Mouse (Mus musculus) layer of hippocampus, adult 8-10 months (tissue): ENCODE data around the gene BC004004. TPM values are rescaled to one million over a fixed set of nuclear protein-coding genes. Genes with fewer than 3 reads are reported as not detected.
"Not testable (repeated sequence)": the region's sequence is repeated elsewhere in the genome, so short reads cannot be mapped to it uniquely, and the experiment has no call there.

Experiments used
- DNase-seq, 2 experiments: peaks; one replicate each; pipeline ENCODE4 v3.0.0; 2022; ENCODE audit warnings: low spot score in 2 of 2
- total RNA-seq, 4 experiments: library from RNA; stranded (reverse); gene quantifications; 2 replicates each; pipeline ENCODE4 v1.2.4; 2022

BC004004 gene
- total RNA-seq, 4 experiments from 2014 or later = 85.3 to 108 (median 90.5) TPM

DNA sequence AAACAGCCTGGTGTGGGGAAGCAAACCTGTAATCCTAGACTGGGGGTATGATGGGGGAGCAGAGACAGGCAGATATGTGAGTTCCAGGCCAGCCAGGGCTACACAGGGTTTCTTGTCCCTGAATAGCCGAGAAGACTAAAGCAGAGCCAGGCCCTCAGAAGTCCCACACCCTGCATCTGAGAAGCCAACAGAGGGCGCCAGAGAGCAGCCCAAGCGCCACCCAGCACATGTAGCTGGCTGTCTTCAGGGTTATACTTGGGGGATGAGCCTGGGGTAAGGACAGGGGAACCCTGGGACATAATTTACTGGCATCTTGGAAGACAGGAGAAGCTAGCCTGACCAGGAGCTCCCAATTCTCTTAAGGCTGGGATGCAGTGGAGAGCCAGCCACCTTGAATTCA, 9.1 kb upstream of the BC004004 start:
- peak in 1 of 2 experiments; percentile 72 for DNase-seq

DNA sequence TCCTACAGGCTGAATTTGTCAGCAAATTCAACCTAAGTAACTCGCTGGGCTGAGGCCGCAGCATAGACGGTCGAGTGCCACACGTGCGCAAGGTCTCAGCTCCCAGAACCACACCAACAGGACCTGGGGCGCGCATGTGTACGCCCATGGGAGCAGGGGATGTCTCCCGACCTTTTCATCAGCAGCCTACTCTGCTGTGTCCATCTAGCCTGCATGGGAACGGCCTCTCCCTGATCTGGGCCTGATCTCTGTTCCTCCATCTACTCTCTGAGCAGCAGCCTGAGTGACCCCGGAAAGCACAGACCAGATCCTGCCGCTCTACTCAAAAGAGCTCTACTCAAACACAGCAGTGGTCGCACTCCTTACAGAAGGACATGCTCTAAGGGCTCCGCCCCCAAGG, 8.1 kb upstream of the BC004004 start:
- DNase-seq = no peak

DNA sequence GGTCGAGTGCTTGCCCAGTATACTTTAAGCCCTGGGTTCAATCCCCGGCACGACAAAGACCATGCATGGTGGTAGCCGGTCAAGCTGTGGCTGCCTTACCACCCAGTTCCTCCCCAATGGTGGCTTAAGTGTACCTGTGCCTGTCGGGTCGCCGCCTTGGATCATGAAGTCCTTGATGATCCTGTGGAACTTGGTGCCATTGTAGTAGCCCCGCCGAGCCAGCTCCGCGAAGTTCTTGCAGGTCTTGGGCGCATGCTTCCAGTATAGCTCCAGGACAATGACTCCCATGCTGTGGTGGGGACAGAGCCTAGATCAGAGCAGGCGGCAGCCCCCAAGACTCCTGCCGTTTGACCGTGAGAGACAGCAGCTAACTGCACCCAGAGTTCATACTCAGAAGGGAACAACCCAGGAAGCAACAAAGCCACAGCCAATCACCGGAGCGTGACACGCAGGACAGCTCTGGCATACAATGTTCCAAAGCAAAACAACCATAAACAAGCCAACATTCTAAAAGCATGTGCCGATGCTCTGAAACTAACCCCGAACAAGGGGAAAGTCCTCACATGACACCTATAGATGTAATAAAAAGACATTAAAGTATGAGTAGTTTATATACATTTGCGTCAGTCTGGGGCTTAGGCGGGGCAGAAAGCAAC, 6.9 kb upstream of the BC004004 start:
- DNase-seq = no peak

DNA sequence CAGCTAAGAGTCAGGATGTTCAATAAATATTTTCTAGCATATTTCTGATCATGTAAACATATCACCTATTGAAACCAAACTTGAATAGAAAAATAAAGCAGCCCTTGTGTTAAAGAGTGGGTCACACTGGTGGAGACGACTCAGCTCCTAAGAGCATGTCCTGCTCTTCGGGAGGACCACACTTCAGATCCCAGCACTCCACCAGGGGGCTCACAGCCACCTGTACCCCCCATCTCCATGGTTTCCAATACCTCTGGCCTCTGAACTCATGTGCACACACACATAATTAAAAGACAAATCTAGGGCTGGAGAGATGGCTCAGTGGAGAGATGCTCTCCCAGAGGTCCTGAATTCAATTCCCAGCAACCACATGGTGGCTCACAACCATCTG, 6.3 kb upstream of the BC004004 start:
- no peak for DNase-seq

DNA sequence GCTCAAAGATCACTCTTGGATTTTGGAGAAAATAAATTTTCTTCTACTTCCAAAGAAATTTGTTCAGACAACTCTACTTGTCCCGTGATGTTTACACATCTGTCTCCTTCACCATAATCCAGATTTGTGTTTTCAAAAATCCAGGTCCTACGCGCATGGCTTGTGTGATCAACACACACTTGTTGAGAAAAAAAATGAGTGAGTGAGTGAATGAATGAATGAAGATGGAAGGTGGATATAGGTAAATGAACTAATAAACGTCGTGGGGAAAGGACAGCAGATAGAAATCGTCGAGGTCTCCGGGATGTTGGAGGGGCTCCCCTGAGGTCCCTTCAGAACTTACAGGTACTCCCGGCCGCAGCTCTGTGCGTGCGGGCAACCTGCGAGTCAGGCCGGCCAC, 5.2 kb upstream of the BC004004 start:
- no peak for DNase-seq

DNA sequence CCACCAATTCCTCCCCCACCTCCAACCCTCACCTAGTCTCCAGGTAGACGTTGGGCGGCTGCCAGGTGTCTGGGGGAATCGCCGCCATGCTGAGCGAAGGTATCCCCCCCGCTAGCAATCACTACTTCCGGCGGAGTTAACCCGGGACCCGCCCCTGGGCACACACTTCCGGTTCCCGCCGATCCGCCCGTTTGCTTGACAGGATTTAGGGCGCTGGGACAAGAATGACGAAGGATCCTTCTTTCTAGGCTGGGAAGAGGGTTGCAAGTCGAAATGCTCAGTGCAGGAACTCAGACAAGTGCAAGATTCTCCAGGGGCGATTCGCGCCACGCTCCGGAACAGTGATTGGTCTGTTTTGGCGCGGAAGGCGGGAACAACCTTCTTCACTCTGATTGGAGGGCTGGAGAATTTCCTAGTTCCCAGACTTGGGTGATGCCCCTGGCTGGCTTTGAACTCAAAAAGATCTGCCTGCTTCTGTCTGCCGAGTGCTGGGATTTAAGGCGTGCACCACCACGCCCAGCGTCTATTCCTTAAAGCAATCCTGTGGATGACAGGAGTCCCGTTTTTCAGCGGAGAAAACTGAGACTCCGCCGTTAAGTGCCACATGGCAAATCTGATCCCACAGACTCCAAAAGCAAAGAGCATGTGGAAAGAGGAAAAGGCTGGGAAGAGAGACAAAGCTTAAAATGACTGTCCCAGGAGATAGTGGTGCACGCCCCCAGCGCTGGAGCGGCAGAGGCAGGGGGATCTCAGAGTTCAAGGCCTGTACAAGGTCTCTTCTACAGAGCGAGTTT, 4.6 kb upstream of the BC004004 start, which contains the start of gene Ppil1:
Gene Ppil1 (minus strand): TSS at position 347 of the 794 bp plus-strand sequence.
- peak; percentile 57 to 75 for DNase-seq

DNA sequence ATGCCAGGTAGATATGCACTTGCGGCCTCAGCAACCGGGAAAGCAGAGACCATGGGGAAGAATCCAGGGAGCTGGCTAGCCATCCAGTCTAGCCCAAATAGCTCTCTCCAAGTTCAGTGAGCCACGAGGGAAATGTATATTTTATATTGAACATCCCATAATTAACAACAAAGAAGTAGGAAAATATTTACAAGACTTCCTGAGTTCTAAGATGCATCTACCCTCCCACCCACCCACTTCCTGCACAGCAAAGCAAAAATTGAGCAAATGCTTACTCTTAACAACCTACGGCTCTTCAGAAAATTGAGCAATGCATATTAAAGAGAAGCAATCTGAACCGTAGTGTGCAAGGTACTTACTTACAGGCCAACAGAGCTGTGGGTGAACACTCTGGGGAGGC, 3.8 kb upstream of the BC004004 start:
- DNase-seq = no peak

DNA sequence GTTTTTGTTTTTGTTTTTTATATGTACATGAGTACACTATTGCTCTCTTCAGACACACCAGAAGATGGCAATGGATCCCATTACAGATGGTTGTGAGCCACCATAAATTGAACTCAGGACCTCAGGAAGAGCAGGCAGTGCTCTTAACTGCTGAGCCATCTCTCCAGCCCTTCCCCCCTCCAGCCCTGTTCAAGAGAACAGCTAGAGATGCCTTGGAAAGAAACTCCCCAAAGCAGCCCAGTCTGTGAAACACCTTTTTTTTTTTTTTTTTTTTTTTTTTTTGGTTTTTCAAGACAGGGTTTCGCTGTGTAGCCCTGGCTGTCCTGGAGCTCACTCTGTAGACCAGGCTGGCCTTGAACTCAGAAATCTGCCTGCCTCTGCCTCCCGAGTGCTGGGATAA, 1.5 kb upstream of the BC004004 start:
- not testable (repeated sequence) for DNase-seq

DNA sequence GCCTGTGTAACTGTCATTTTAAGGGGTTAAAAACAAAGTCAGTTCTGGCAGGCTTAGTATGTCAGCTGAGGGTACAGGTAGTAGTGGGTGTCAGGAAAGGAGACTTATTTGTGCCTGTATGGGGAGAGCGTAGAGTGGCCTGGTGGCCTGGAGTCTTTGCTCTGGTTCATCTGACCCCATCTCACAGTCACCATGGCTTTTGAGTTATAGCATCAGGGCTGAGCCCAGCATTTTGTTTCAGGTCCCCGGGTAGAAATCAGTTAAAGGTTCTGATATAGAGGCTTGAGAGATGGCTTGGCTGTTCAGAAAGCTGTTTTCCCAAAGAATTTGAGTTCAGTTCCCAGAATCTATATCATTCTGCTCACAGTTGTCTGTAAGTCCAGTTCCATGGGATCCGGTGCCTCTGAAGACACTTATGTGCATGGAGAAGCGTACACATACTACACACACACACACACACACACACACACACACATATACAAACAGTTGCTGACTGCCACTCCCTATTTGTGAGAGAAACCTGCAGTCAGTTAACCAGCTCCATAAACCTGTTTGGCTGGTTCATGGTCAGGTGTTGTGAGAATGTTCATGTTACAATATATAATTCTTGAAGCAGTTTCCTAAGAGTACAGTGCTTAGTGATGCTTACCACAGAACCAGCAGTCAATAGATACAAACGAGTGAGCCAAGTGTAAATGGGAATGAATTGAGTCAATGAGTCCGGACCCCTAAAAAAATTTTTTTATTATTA, 482 bp upstream of the BC004004 start:
- DNase-seq = no peak

DNA sequence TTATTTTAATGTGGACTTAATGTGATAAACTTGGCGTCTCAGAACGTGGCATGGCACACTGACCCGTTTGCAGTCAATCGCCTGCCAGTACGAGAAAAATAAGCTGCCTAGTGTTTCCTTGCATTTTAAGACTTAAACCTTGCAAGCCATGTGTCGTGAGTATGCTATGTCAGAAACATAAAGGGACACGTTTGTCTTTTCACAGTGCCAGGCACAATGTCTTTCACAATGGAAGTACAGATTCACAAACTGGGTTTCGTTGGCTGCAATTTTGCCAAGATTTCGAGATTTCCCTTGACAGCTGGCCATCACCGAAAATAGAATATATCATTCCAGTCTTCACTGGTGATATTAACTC, 740 bp downstream of the BC004004 start:
- no peak for DNase-seq

DNA sequence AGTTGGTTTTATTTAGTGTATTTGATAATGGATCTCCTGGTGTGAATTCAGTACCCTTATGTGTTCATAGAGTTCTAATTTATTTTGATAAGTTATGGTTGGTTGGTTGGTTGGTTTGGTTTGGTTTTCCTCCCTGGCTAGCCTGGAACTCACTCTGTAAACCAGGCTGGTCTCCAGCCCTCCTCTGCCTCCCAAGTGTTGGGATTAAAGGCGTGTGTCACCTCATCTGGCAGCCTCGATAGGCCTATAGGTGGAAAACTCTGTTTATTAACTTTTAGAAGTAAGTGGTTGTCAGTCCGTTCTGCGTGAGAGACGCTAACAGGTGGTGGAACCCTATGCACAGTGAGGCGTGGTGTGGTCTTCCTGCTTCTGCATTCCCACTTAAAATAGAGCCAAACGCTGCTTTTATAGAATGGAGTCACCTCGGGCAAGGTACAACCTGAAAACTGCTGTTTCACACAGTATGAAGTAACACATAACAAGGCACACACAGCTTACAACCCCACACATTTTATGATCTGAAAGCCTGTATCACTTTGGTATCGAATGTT, 1.6 kb downstream of the BC004004 start:
- no peak for DNase-seq

DNA sequence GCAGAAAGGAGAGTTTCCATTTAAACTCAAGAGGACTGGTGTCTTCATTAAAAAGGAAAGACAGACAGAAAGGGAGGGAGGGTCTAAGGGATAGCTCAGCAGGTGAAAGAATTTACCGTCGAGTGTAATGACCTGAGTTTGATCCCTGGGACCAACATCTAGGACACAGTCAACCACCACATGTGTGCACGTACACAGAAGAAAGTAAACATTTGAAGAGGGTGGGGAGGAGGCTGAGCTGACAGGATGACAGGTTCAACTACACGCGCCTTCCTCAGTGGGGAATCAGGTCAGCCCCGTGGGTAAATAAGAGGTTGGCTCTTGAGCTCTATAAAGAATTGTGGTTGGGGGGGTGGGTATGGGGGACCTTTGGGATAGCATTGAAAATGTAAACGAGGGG, 4.6 kb downstream of the BC004004 start:
- no peak for DNase-seq

DNA sequence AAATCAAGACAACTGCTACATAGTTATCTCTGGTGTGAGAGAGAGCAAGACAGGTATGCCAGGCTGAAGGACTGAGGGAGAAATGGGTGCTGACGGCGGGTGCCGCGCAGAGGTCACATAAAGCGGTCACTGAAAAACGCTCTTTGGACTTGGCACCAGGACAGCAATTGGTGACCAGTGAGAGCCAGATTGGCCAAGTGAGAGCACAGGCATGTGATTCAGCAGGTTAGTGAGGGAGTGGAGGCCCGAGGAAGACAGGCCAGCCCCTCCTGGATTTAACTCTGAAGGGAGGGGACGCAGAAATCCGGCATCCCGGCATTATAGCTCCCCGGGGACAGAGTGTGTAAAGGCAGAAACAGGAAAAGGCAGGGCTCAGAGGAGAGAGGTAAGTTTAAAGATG, 5.3 kb downstream of the BC004004 start:
- no peak for DNase-seq

DNA sequence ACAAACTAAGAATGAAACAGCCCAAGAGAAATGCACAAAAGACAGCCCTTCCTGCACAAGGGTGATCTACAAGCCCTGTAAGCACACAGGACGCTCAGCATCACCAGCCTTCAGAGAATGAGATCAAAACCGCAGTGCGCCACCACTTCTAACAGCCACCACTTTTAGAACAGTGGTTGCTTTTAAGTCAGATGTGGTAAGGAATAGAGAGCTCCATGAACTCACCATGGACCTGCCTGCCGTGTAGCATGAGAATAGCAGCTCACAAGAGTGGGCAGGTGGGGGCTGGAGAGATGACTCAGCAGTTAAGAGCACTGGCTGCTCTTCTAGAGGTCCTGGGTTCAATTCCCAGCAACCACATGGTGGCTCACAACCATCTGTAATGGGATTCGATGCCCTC, 11.8 kb downstream of the BC004004 start:
- DNase-seq = no peak

DNA sequence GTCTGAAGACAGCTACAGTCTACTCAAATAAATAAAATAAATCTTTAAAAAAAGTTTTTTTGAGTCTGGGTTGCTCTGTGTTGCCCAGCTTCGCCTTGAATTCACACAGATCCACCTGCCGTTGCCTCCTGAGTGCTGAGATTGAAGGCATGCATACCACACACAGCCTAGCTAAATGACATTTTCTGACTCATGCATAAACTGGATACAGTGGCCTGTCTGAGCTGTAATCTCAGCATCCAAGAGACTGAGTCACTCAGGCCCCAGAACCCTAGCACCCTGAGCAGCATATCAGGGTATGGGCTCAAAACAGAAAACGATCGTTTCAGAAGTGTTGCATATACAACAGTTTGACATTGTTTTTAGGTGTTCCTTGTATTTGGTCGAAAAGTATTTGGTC, 13.0 kb downstream of the BC004004 start:
- DNase-seq = no peak

DNA sequence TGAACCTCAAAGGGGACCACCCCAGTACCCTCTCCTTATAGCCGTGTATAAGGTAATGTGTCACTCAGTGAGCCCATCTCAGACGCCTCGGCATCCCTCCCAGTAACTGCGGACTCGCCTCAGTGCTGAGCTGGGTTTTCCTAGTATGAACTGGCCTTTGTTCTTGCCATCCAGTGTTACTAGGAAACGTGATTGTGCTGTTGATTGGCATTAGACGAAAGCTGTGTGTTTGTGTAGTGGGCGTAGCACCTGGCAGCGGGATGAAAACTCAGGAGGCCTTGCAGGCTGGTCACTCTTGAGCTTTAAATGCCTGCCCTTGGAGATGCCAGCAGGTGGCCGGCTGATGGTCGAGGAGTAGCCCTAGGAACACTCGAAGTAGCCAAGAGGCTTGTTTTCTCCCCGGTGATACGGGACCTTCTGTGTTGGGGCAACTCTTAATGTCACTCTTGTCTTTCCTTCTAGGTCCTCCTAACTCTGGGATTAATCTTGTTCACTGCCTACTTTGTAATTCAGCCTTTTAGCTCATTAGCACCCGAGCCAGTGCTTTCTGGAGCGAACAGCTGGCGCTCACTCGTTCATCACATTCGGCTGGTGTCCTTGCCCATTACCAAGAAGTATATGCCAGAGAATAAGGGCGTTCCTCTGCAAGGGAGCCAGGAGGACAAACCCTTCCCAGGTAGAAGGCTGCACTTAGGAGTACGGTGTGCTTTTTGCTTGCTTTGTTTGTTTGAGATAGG, 13.8 kb downstream of the BC004004 start:
- DNase-seq = no peak

DNA sequence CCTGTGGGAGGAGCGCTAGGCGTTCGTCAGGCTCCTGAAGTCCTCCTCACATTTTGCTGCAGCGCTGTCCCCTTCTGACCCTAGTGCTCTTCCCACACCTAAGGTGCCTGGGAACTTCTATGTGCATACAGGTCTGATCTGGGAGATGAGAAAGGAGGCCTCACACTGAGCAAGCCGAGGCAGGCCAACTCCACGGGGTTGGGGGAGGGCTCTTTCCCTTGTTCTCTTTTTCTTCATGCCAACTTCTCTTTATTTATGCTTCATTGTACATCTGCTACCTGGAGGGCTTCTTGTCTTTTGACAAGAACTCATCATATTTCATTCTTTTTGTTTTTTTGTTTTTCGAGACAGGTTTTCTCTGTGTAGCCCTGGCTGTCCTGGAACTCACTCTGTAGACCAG, 23.2 kb downstream of the BC004004 start:
- no peak for DNase-seq

DNA sequence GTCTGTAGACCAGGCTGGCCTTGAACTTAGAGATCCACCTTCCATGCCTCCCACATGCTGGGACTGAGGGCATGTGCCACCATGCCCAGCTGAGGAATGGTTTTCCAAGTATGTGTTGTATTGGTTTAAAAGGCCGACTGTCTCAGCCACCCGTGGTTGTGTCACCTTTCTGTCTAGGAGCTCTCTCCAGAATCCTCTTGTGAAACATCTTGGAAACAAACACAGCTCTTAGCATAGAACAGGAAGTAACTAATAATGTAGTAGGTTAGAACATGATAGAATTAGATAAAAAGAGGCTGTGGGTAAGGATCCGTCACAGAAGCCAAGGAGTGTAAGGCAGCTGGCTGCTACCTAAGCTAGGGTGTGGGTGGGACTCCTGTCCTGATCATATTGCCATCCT, 24.4 kb downstream of the BC004004 start:
- DNase-seq = no peak

DNA sequence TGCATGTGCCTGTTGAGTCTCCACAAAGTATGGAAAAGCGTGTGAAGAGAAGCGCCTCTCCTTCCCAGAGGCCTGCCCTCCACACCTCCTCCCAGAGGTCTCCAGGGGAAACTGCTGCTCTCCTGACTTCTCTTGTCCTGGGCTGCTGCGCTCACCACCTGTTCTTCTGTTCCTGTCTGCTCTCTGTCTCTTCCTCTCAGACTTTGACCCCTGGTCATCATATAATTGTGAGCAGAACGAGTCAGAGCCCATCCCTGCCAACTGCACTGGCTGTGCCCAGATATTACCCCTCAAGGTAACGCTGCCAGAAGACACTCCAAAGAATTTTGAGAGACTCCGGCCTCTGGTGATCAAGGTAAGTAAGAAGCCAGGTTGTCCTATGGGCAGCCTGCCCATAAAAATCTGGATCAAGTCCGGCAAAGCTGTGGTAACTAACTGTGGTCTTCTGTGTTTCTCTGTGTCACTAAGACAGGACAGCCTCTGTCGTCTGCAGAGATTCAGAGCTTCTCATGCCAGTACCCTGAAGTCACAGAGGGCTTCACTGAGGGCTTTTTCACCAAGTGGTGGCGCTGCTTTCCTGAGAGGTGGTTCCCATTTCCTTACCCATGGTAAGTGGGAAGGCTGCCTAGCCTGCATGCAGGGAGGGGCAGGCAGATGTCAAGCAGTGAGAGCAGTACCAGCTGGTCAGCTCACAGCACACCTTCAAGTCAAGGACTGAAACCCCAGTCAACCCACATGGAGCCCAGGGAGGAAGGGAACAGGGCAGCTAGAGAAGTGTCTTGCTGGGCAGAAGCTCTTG, 25.4 kb downstream of the BC004004 start:
- no peak for DNase-seq

DNA sequence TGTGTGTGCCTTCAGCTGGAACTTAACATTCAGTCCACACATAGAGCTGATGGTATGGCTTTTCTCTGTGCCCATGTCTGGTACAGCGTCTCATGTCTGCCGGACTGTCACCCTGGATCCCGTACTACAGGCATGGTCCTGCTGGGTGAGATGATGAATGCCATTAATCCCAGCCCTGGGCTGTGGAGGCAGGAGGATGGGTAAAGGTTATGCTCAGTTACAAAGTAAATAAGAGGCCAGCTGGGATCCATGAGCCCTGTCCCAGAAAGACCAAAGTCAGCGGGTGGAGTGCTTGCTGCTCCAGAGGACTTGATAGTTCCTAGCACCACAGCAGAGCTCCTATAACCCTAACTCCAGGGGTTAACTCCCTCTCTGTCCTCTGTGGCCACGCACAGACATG, 27.2 kb downstream of the BC004004 start:
- no peak for DNase-seq

DNA sequence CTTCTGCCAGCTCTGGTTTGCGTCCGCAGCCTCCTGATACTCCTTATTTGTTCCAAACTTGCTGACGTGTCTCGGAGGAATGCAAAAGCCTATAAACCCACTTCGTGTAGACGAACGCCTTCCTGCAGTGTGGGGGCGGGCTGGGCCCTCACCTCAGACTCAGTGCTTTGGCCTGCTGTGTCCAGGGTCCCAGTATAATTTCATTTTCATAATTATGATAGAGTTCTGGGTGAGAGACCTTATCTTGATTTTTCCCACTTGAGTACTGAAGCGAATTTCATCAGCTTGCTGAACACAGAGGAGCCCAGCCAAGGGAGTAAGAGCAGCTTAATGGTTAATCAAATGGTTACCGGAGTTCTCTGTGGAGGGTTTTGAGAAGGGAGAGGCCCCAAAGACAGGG, 28.7 kb downstream of the BC004004 start:
- no peak for DNase-seq
